Mouse (Mus musculus) spleen, adult 2 months (tissue): ENCODE data around the gene Slc30a1. TPM values are rescaled to one million over a fixed set of nuclear protein-coding genes. Genes with fewer than 3 reads are reported as not detected.

ENCODE experiments used
- DNase-seq, 2 experiments: peaks; one replicate each; pipeline versions ENCODE4 v3.0.0 to v3.0.0-alpha.2; 2012 to 2021; ENCODE audit warnings: low spot score in 2 of 2, low read depth in 1 of 2
- H3K27ac ChIP-seq: fragments of 200-500 bp; 2 replicates; pipeline ENCODE4 v1.5.1; 2012; ENCODE audit warnings: low read length, inconsistent platforms; ENCODE audit not compliant: insufficient read depth
- H3K27me3 ChIP-seq: fragments of 200-500 bp; 2 replicates; pipeline ENCODE4 v1.6.1; 2012; ENCODE audit warnings: mild to moderate bottlenecking, moderate library complexity, low read length, inconsistent platforms; ENCODE audit not compliant: control insufficient read depth, insufficient read depth
- H3K36me3 ChIP-seq: fragments of 200-500 bp; 2 replicates; pipeline ENCODE4 v1.6.1; 2012; ENCODE audit warnings: mild to moderate bottlenecking, low read length, inconsistent platforms; ENCODE audit not compliant: control insufficient read depth, insufficient read depth
- H3K4me1 ChIP-seq: fragments of 200-500 bp; 2 replicates; pipeline ENCODE4 v1.6.1; 2011; ENCODE audit warnings: inconsistent platforms; ENCODE audit not compliant: control insufficient read depth, insufficient read depth, insufficient read length
- H3K4me3 ChIP-seq: fragments of 200-500 bp; 2 replicates; pipeline ENCODE4 v1.5.1; 2011; ENCODE audit warnings: mild to moderate bottlenecking, inconsistent platforms; ENCODE audit not compliant: insufficient read depth, insufficient read length; ENCODE audit errors: extremely low read depth
- CTCF ChIP-seq: fragments of 200-500 bp; IDR thresholded peaks from 2 replicates; pipeline ENCODE4 v1.5.1; 2011; ENCODE audit warnings: mild to moderate bottlenecking, inconsistent platforms; ENCODE audit not compliant: insufficient read depth, insufficient read length, insufficient replicate concordance; ENCODE audit errors: extremely low read depth
- POLR2A ChIP-seq: fragments of 200-500 bp; IDR thresholded peaks from 2 replicates; pipeline ENCODE4 v1.6.1; 2011; ENCODE audit warnings: low read depth, low read length, inconsistent platforms
- WGBS: fragments of 180-500 bp; shearing (Covaris S2); methylation state at CpG from one replicate; pipeline ENCODE4 v1.1.7; 2018; 5-methylcytosine and 5-hydroxymethylcytosine counted together
- polyA plus RNA-seq: library from polyadenylated mRNA; depleted of rRNA; stranded (reverse); fragments of >200 nt; gene quantifications from 2 replicates; pipeline ENCODE4 v1.2.3, GENCODE M21; 2012

Gene Slc30a1
- polyA plus RNA-seq, 1 experiment, result 8.9 TPM

DNA sequence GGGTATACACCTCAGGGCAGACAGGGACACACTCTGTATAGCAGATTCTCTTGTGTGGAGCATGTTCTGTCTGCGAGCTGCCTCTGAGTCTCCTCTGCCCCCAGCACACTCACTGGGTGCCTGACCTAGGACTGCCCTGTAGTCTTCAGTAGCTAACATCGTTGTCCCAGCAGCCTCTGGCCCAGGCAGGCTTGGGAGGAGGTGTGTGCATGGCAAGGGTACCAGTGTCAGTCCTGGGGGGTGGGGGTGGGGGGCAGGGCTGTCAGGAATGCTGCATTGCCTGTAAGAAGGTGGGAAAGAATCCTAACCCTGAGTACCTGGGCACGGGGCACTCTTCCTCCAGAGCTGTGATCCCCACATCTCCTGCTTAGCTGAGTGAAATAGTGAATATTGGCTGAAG, 20.1 kb downstream of the Slc30a1 start:
- TF ChIP-seq POLR2A, result no peak
- no peak for TF ChIP-seq CTCF
- Histone ChIP-seq H3K4me3 (no peak overlapping the region), H3K27me3 (no peaks in the 10 kb centered on the region), H3K36me3 (no peaks in the 10 kb centered on the region), H3K4me1 (no peaks in the 10 kb centered on the region), H3K27ac (no peak overlapping the region)
- 93% methylated on average over 3 of the region's 3 CpGs for WGBS
- DNase-seq, result no peak

DNA sequence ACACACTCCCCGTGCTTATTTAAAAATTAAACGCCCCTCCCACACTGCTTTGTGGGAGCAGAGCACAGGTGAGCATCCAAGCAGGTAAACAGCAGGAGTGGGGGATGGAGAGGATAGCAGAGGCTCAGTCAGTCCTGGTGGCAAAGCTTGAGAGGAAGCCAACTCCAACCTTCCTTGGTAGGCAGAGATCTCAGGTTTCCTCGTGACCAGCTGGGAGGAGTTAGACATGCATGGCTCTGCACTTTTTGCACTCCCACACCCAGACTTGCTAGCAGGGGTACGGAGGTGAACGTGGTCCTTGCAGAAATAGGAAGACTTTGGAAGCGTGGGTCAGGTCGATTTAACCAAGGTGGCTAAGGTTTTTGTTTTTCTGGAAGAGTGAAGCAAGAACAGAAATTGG, 21.8 kb downstream of the Slc30a1 start:
- no peaks in the 10 kb centered on the region for H3K36me3 ChIP-seq
- no peaks in the 10 kb centered on the region for H3K27me3 ChIP-seq
- no peaks in the 10 kb centered on the region for H3K4me1 ChIP-seq
- no peak overlapping the region for H3K27ac ChIP-seq
- WGBS, result 78% methylated on average over 7 of the region's 7 CpGs
- H3K4me3 ChIP-seq, result no peak overlapping the region
- no peak for DNase-seq
- TF ChIP-seq CTCF (no peak), POLR2A (no peak)

DNA sequence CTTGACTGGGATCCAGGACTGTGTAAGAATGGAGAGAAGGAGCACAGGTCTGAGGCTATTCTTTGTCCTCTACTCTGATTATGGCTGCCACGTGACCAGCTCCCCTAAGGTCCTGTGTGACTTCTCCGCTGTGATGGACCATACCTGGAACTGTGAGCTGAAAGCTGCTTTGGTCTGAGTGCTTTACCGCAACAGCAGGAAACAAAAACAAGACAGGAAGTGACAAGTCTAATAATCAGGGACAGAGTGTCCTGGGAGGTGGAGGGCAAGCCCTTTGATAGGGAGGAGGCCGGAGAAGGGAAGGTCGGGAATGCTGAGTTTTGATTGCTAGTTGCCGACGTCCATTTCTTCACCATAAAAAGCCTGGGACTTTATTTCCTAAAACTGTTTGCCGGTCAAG, 22.5 kb downstream of the Slc30a1 start:
- 65% methylated on average over 8 of the region's 8 CpGs for WGBS

DNA sequence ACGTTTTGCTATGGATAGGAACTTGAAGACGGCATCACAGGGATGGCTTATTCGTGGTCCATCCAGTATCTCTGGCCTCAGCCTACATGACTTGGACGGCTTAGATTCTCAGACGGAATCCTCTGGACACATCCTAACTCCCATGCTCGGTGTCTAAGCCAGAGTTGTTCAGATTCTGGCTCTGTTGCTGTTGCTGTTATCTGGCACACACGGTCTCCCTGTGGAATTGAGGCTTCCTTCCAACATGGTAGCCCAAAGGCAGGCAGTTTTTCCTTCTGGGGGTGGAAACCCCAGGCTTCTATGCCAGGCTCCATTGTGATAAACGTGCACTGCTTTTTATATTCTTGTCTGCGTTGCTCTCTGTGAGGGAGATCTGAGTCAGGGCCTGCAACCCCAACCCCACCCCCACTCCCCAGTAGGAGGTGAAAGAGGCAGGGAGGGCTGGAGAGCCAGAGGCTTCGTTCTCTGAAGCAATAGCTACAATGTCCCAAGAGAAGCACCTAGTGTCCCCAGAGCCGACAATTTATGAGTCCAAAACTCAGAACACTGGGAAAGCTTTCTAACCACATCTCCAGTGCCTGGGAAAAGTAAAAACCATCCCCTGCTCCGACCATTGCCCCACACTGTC, 23.4 kb downstream of the Slc30a1 start:
- H3K27ac ChIP-seq, result no peak overlapping the region
- TF ChIP-seq POLR2A (no peak), CTCF (no peak)
- H3K27me3 ChIP-seq, result no peaks in the 10 kb centered on the region
- no peaks in the 10 kb centered on the region for H3K4me1 ChIP-seq
- no peak for DNase-seq
- 83% methylated on average over 12 of the region's 12 CpGs for WGBS
- no peak overlapping the region for H3K4me3 ChIP-seq
- no peaks in the 10 kb centered on the region for H3K36me3 ChIP-seq

More for the DNA sequence above, 22.5 kb downstream of the Slc30a1 start:
- Histone ChIP-seq H3K36me3 (no peaks in the 10 kb centered on the region), H3K27ac (no peak overlapping the region), H3K4me1 (no peaks in the 10 kb centered on the region), H3K27me3 (no peaks in the 10 kb centered on the region), H3K4me3 (no peak overlapping the region)
- DNase-seq, result no peak
- TF ChIP-seq CTCF (no peak), POLR2A (no peak)

DNA sequence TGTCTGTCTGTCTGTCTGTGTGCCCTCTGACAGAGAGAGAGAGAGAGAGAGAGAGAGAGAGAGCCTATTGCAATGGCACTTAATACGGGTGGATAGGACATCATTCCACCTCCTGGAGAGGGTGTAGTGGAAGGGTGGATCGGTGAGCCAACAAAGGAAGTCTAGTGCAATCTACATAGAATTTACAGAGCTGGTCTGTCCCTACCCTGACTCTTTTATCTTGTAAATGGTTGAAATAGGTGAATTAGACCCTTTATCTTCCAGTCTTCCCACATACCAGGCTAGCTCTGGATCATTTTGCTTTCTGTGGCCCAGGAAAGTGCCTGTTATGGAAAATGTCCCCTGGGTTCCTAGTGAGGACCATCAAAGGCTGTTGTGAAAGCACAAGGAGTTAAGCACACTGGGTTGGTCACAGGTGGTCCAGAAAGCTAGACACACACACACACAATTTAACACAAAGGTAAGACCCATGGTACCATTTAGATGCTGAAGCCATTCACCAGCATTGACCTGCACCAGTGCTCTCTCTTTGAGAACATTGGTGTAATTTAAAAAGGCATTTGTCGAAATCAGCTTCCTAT, 24.0 kb downstream of the Slc30a1 start:
- H3K27ac ChIP-seq, result no peak overlapping the region
- no peak for DNase-seq
- no peak overlapping the region for H3K4me3 ChIP-seq
- H3K36me3 ChIP-seq, result no peaks in the 10 kb centered on the region
- no peaks in the 10 kb centered on the region for H3K4me1 ChIP-seq
- 87% methylated on average over 3 of the region's 3 CpGs for WGBS
- no peaks in the 10 kb centered on the region for H3K27me3 ChIP-seq
- TF ChIP-seq POLR2A (no peak), CTCF (no peak)

DNA sequence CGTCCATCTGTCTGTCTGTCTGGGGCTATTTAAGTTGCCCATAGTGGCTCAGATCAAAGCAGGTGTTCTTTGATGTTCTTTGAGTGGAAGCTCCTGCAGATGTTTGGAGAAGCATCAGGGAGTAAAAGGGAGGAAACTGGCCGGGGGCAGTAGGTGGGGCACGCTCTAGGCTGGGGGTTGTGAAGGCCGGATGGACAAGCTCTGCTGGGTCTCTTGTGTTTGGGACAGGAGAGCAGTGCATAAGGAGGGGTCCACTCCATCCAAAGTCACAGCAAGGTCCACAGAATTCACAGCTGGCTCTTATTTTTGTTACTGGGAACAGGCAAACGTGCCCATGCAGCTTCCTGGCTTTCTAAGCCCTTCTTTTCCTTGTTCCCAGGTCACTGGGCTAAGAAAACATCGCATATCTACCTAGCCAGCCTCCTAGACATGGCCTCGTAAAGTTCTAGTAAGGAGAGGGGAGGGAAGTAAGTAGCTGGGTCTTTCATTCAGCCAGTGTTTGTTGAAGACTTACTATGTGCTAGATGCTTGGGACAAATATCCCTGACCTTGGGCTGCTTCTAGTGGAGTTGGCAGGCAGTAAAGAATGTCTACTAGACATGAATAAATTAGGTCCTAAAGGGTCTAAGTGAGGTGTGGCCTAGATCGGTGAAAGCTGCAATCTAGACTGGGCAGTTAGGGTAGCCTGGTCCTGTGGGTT, 25.9 kb downstream of the Slc30a1 start:
- no peak overlapping the region for H3K4me3 ChIP-seq
- WGBS, result 83% methylated on average over 8 of the region's 8 CpGs
- no peak overlapping the region for H3K27ac ChIP-seq
- no peak for TF ChIP-seq CTCF
- no peak for TF ChIP-seq POLR2A
- DNase-seq, result no peak
- no peaks in the 10 kb centered on the region for H3K36me3 ChIP-seq
- no peaks in the 10 kb centered on the region for H3K4me1 ChIP-seq
- H3K27me3 ChIP-seq, result no peaks in the 10 kb centered on the region
